In genomic region chr16:93085227-93085883, GRCm38 (mm10) we compare ENCODE assay signal across 23 mouse cellular contexts.
"Had no signal": no experiment of that assay in that cellular context is flagged by ENCODE, and none has a peak within 500 bp of the region (broad histone marks: within the 10 kb centered on the region; RNA-seq: fewer than 3 reads in every experiment).

No protein-coding gene starts in this region.

- H3K9ac ChIP-seq: limb, embryonic 13.5 days; liver, embryonic 12.5 days; liver, embryonic 15.5 days; lung, embryonic 15.5 days; midbrain, embryonic 13.5 days; neural tube, embryonic 13.5 days had no signal

- H3K9me3 ChIP-seq: limb, embryonic 10.5 days; limb, embryonic 13.5 days; liver, embryonic 12.5 days; liver, embryonic 15.5 days; lung, embryonic 15.5 days; megakaryocyte, embryonic 14.5 days; midbrain, embryonic 10.5 days; midbrain, embryonic 13.5 days; neural tube, embryonic 13.5 days had no signal

- H3K36me3 ChIP-seq: limb, embryonic 10.5 days; limb, embryonic 13.5 days; liver, embryonic 12.5 days; liver, embryonic 15.5 days; lung, embryonic 15.5 days; midbrain, embryonic 10.5 days; midbrain, embryonic 13.5 days; neural tube, embryonic 13.5 days had no signal

- DNase-seq: kidney, adult 9 months; kidney, postnatal 14 days; kidney, postnatal 4 days; layer of hippocampus, adult 9-11 months; liver; lung, adult 18-20 months; lung, postnatal 10 days; lung, postnatal 36 days; retina, postnatal 1 day; right cerebral cortex, postnatal 25 days; thymus, adult 18-20 months; thymus, postnatal 4 days had no signal

- H3K4me3 ChIP-seq: limb, embryonic 10.5 days; limb, embryonic 13.5 days; liver, embryonic 12.5 days; liver, embryonic 15.5 days; lung, embryonic 15.5 days; megakaryocyte, embryonic 14.5 days; midbrain, embryonic 10.5 days; midbrain, embryonic 13.5 days; myocyte; neural tube, embryonic 13.5 days had no signal

- H3K4me1 ChIP-seq: limb, embryonic 10.5 days; liver, embryonic 12.5 days; liver, embryonic 15.5 days; midbrain, embryonic 10.5 days; midbrain, embryonic 13.5 days; neural tube, embryonic 13.5 days had no signal

- ATAC-seq: liver, embryonic 12.5 days; midbrain, embryonic 13.5 days; midbrain, embryonic 16.5 days had no signal

- H3K27ac ChIP-seq: limb, embryonic 10.5 days; limb, embryonic 13.5 days; liver, embryonic 12.5 days; liver, embryonic 15.5 days; lung, embryonic 15.5 days; midbrain, embryonic 10.5 days; midbrain, embryonic 13.5 days; neural tube, embryonic 13.5 days had no signal

- H3K4me2 ChIP-seq: limb, embryonic 13.5 days; liver, embryonic 12.5 days; liver, embryonic 15.5 days; lung, embryonic 15.5 days; midbrain, embryonic 13.5 days; neural tube, embryonic 13.5 days had no signal

- H3K27me3 ChIP-seq: lung, embryonic 15.5 days; midbrain, embryonic 13.5 days; neural tube, embryonic 13.5 days had no signal
